Mouse (Mus musculus) spleen, postnatal 4 days (tissue): ENCODE measurements around the gene Usp13.

Experiments used
- DNase-seq, 2 experiments: peaks; one replicate each; pipeline ENCODE4 v3.0.0; 2022; ENCODE audit warnings: low spot score in 2 of 2

Usp13 gene

GRCm38 (mm10) chr3:32817357-32818326 lies at the start of gene Usp13:
Usp13 (plus strand) TSS chr3:32817546.
- peak in 1 of 2 experiments; percentile 12 for DNase-seq

DNA sequence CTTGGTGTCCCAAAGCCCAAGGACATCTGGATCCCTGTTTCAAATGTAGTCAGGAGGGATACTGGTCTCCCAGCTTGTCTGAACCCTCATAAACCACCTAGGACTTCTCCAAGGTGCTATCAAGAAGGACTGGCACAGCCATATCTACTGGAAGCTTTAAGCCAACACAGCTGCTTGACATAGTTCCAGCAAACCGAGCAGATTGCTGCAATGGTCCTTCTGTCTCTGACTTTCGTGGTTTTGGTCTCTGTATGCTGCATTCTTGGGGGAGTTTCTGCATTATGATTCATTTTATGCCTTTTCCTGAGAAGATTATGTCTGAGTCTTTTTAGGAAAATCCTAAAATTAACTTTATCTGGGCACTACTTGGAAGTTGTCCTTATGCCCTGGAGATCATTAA lies 46.6 kb upstream of the Usp13 start:
- DNase-seq = no peak

DNA sequence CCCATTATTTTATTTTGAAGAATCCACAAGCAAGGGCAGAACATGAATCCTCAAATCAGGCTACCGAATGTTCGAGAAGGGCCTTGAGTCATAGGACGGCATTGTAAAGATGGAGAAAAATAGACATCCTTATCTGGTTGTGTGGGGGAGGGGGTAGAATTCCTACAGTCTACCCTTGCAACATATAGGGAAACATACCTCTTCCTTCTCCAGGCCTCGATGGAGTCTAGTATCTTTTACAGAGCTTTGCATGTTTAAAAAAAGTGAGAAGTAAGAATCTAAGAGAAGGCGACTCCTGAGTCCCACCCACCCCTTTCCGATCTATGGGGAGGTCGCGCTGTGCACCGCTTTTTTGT lies 367 bp upstream of the Usp13 start:
- DNase-seq = no peak

DNA sequence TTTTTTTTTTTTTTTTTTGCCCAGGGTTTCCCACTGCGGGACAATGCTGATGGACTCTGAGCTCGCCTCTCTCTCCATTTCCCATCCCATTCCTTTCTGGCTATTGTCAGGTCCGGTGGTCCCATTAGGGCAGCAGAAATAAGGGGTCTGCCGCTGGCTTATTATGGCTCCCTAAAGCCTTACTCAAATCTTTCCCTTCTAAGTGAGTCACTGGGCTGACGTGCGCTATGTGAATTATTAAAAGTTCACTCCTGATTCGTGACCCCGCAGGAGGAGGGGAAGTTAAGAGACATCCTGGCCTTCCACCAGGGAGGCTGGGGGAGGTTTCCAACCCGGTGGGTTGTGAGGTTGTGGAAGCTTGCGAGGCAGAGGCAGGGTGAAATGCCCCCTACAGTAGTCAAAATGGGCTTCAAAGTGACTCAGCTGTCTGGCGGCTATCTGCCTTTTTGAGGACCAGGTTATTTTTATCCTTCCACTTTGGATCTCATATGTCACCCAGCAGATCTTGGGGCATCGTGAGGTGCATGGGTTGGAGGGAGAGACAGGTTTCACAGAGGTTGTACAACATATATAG lies 1.1 kb downstream of the Usp13 start:
- DNase-seq = no peak

GRCm38 (mm10) chr3:32822620-32823019 lies 5.3 kb downstream of the Usp13 start:
- DNase-seq = no peak

DNA sequence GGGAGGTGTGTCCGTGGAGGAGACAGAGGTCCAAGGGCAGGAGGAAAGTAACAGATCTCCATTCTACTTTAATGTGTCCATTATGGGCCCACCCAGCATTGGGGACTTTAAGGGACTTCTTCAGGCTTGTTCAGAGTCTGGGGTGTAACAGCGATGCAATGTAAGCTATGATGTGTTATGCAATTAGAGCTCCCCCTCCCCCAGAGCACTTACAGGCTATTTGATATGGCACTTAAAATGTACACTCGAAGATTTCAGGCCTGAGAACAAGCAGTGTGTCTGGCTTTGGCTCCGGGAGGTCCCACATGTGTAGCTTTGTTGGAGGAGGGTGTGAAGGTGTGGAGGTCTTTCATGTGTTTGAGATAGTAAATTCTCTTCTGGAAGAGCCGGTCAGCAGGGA lies 7.6 kb downstream of the Usp13 start:
- no peak for DNase-seq

- no peak for DNase-seq
Observed at GRCm38 (mm10) chr3:32825964-32826479, 8.7 kb downstream of the Usp13 start.

GRCm38 (mm10) chr3:32826701-32827100 lies 9.4 kb downstream of the Usp13 start:
- DNase-seq = no peak

- no peak for DNase-seq
Observed at GRCm38 (mm10) chr3:32833871-32834270, 16.5 kb downstream of the Usp13 start.

DNA sequence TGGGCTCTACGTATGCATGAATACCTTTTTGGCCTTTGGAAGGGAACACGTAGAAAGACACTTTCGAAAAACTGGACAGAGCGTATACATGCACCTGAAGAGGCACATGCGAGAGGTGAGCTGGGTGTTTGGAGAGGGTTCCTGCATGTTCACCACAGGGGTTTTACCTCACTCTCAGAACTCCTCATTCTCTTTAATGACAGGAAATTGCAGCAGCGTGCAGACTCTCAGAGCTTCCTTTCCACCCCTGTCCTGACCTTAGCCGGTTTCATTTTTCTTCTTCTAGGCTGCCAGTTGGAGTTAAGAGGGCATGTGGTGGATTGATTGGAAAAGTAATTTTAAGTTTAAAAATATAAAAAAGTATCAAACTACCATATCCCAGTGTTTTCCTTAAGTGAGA lies 20.5 kb downstream of the Usp13 start:
- no peak for DNase-seq

- DNase-seq = no peak
Observed at GRCm38 (mm10) chr3:32856362-32857107, 39.2 kb downstream of the Usp13 start.

DNA sequence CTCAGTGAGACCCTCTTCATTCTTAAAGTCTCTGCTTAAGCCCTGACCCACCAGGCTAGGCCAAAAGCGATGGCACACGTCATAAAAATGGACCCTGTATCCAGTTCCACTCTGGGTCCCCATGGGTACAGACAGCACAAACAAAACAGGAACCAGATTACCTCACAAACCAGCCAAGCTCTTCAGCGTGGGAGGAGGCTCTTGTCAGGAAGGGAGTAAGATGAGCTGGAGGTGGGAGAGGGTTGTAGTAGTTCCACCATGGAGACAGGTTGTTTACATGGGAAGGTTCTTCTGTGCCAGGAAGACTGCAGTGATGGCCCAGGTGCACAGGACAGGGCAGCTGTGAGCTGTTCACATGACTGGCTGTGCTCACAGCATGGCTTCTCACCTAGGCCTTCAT lies 53.7 kb downstream of the Usp13 start:
- DNase-seq = no peak

DNA sequence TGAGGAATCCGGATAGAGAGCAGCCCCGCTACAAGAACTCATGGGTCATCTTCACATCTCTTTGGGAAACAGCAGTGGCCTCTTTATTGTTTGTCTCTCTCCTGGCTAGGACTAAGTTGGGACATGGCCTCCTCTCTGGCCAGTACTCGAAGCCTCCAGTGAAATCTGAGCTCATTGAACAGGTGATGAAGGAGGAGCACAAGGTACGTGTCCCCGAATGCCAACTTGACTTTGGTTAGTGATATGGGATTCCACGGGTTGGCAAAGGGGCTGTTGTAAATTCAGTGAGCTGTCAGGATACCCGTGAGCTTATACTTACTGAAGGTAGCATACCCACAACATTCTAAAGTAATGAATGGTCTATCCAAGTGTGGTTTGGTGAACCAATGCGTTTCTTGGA lies 69.0 kb downstream of the Usp13 start:
- no peak for DNase-seq

- no peak for DNase-seq
Observed at GRCm38 (mm10) chr3:32888886-32889285, 71.5 kb downstream of the Usp13 start.

DNA sequence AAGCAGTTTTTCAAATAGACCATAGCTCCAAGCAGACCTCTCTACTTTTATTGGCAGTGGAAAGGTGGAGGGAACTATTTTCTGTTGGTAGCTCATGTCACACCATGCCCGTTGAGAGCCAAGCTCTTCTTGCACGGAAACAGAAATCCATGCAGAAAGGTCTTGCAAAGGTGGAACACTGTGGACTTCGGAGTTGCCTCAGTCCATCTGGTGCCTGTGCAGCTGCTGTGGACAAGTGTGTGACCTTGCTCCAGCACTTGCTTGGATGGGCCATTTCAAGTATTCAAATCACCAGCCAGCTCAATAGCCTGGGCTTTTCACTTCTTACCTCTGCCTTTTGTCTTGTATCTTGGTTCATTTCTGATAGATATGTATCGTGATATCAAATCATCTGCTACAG lies 72.8 kb downstream of the Usp13 start:
- no peak for DNase-seq

DNA sequence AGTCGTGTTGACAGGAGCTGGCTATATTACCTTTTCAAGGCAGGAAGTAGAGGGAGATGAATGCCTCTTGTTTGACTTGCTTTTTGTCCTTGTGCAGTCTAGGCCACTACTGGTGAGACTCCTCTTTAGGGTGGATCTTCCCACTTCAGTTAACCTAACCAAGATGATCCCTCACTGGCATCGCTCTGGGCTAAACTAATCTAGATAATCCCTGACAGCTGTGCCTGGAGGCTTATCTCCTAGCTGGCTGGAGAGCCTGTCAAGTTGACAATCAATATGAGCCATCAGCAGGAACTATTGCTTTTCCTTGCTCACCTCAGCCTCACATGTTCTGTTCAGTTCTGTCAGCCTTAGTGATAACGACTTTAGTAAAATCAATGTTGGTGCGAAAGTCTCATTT lies 86.1 kb downstream of the Usp13 start:
- DNase-seq = no peak

DNA sequence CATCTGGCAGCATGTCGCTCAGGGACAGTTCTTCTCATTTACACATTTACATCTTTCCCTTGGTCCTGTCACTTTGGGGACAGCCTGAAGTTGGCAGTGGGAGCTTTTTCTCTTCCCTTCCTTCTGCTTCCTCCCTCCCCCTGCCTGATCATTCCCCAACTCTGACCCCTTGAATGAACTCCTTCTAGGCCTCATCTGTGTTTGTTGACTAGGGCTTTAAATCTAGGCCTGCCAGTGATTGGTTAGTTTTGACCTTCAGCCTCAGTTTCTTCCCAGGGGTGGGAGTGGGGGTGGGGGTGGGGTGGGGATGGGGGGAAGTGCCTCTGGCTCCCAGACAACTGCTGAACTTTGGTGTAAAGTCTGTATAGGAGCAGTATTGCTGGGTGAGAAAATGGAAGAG lies 87.3 kb downstream of the Usp13 start:
- no peak for DNase-seq

GRCm38 (mm10) chr3:32905850-32906779 lies 88.8 kb downstream of the Usp13 start:
- DNase-seq = no peak

DNA sequence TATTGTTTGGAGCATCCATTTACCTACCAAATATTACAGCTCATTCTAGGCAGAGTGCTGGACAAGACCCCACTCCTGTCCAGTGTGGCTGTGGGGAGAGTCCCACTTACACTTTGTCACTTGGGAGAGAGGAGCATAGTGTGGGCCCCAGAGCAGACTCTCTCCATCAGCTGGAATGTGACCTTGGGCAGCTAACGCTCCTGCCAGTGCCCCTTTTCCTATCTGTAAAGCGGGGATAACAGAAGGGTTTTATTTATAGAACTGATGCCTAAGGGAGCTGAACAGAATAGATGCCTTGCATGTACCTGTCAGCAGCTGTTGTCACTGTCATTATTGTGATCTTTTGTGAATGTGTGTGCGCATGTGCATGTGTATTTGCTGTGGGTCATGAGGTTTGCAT lies 91.1 kb downstream of the Usp13 start:
- DNase-seq = no peak

DNA sequence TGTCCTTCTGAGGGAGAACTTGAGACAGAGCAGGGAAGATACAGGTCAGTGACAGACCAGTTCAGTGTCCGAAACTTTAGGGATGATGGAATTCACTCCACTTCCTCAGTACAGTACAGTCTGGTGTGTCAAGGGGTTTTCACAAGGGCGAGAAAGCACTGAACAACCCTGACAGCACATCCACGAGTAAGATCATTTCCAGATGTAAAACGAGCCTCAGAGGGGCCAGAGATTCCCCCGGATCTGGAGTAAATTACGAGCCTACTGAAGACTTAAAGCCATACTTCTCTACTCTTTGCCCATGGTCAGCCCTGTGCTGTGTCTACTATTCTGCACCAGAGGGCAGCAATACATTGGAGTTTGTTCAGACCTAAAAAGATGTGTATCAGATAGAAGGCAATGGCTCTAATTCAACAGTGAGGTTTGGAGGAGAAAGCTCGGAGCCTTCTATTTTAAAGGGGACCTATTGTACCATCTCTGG lies 92.8 kb downstream of the Usp13 start:
- DNase-seq = no peak

- no peak for DNase-seq
Observed at GRCm38 (mm10) chr3:32924168-32924567, 106.8 kb downstream of the Usp13 start.
